Mouse (Mus musculus): ENCODE results near the gene Vwa1. TPM values are rescaled to one million over a fixed set of nuclear protein-coding genes. Genes with fewer than 3 reads are reported as not detected.

Gene Vwa1
- polyA plus RNA-seq, 1 experiment from 2014 or later, result 27.6 TPM

- no peak for DNase-seq (ENCODE audit: low spot score)
- Histone ChIP-seq H3K9me3 (ENCODE audit: control insufficient read depth, low read length) (no peaks in the 10 kb centered on the region), H3K36me3 (replicated peaks; ENCODE audit: control insufficient read depth, insufficient read depth) (peaks cover 39% of the 10 kb centered on the region), H3K4me1 (replicated peaks; ENCODE audit: control insufficient read depth, insufficient read depth, low read length) (no peaks in the 10 kb centered on the region), H3K27ac (no peak overlapping the region), H3K4me2 (replicated peaks) (no peak overlapping the region), H3K27me3 (ENCODE audit: control insufficient read depth, insufficient read depth, low read length) (no peaks in the 10 kb centered on the region), H3K4me3 (replicated peaks; ENCODE audit: low read length) (no peak overlapping the region), H3K9ac (no peak overlapping the region)
- 59% methylated on average over 2 of the region's 2 CpGs for WGBS
- ATAC-seq (ENCODE audit: low FRiP score), result no peak
These were observed 46.5 kb downstream of the Vwa1 start for GRCm38 (mm10) chr4:155727993-155728392.

DNA sequence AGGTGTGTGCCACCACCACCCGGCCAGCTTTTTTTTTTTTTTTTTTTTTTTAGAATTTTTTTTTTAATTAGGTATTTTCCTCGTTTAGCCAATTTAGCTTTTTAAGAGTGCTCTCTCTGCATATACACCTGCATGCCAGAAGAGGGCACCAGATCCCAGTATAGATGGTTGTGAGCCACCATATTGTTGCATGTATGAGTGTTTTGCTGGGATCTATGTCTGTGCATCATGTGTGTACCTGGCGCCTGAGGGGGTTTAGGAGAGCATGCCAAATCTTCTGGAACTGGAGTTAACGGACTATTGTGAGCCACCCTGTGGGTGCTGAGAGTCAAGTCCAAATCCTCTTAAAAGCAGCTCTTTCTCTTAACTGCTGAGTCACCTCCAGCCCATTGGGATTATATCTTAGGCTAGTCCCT is 52.8 kb downstream of the Vwa1 start:
- H3K4me3 ChIP-seq (replicated peaks; ENCODE audit: low read length), result no peak overlapping the region
- H3K4me1 ChIP-seq (replicated peaks; ENCODE audit: control insufficient read depth, insufficient read depth, low read length), result no peaks in the 10 kb centered on the region
- H3K27me3 ChIP-seq (ENCODE audit: control insufficient read depth, insufficient read depth, low read length), result no peaks in the 10 kb centered on the region
- H3K27ac ChIP-seq, result no peak overlapping the region
- H3K9ac ChIP-seq, result no peak overlapping the region
- ATAC-seq (ENCODE audit: low FRiP score) (no peak), DNase-seq (ENCODE audit: low spot score) (no peak)
- WGBS, result 73% methylated on average over 4 of the region's 4 CpGs
- peaks cover 31% of the 10 kb centered on the region for H3K36me3 ChIP-seq (replicated peaks; ENCODE audit: control insufficient read depth, insufficient read depth)
- no peaks in the 10 kb centered on the region for H3K9me3 ChIP-seq (ENCODE audit: control insufficient read depth, low read length)
- H3K4me2 ChIP-seq (replicated peaks), result no peak overlapping the region

Small RNAs within 50 kb of the gene (microRNA-seq; reads per million reads assigned to microRNA genes)
- not detected for gene Gm27743

Other genes starting within 250 kb of the Vwa1 start
- 82.9 and 92.1 TPM in 2 replicates for gene Nadk, start 212.3 kb downstream of the Vwa1 start, polyA plus RNA-seq (2014; fragmentation: Nextera tagmentation; extraction: Ambion mirVana)
- 19.9 and 23.6 TPM in 2 replicates for gene Slc35e2, start 173.3 kb downstream of the Vwa1 start, polyA plus RNA-seq (2014; fragmentation: Nextera tagmentation; extraction: Ambion mirVana)
- 43.2 and 47.7 TPM in 2 replicates for gene Cdk11b, start 149.8 kb downstream of the Vwa1 start, polyA plus RNA-seq (2014; fragmentation: Nextera tagmentation; extraction: Ambion mirVana)
- gene Gm10563, start 129.3 kb downstream of the Vwa1 start, polyA plus RNA-seq (2014; fragmentation: Nextera tagmentation; extraction: Ambion mirVana), result not detected in 2 replicates
- 2.7 and 2.9 TPM in 2 replicates for gene Mmp23, start 121.3 kb downstream of the Vwa1 start, polyA plus RNA-seq (2014; fragmentation: Nextera tagmentation; extraction: Ambion mirVana)
- gene Mib2, start 105.5 kb downstream of the Vwa1 start, polyA plus RNA-seq (2014; fragmentation: Nextera tagmentation; extraction: Ambion mirVana), result 44.9 and 46.1 TPM in 2 replicates
- gene Fndc10, start 80.4 kb downstream of the Vwa1 start, polyA plus RNA-seq (2014; fragmentation: Nextera tagmentation; extraction: Ambion mirVana), result 9.0 and 10.3 TPM in 2 replicates
- gene Ssu72, start 69.9 kb downstream of the Vwa1 start, polyA plus RNA-seq (2014; fragmentation: Nextera tagmentation; extraction: Ambion mirVana), result 164 and 169 TPM in 2 replicates
- gene Tmem240, start 39.9 kb downstream of the Vwa1 start, polyA plus RNA-seq (2014; fragmentation: Nextera tagmentation; extraction: Ambion mirVana), result 8.8 and 9.3 TPM in 2 replicates
- 73.0 and 82.2 TPM in 2 replicates for gene Atad3a, start 13.6 kb downstream of the Vwa1 start, polyA plus RNA-seq (2014; fragmentation: Nextera tagmentation; extraction: Ambion mirVana)
- gene Tmem88b, start 11.2 kb upstream of the Vwa1 start, polyA plus RNA-seq (2014; fragmentation: Nextera tagmentation; extraction: Ambion mirVana), result 0.84 and 0.93 TPM in 2 replicates
- gene Ankrd65, start 15.7 kb upstream of the Vwa1 start, polyA plus RNA-seq (2014; fragmentation: Nextera tagmentation; extraction: Ambion mirVana), result not detected in 2 replicates
- gene Mrpl20, start 28.2 kb upstream of the Vwa1 start, polyA plus RNA-seq (2014; fragmentation: Nextera tagmentation; extraction: Ambion mirVana), result 265 and 267 TPM in 2 replicates
- gene Ccnl2, start 37.8 kb upstream of the Vwa1 start, polyA plus RNA-seq (2014; fragmentation: Nextera tagmentation; extraction: Ambion mirVana), result 131 and 133 TPM in 2 replicates
- 114 and 126 TPM in 2 replicates for gene Aurkaip1, start 56.6 kb upstream of the Vwa1 start, polyA plus RNA-seq (2014; fragmentation: Nextera tagmentation; extraction: Ambion mirVana)
- 24.5 and 25.8 TPM in 2 replicates for gene Mxra8, start 65.0 kb upstream of the Vwa1 start, polyA plus RNA-seq (2014; fragmentation: Nextera tagmentation; extraction: Ambion mirVana)
- 13.6 and 15.6 TPM in 2 replicates for gene Dvl1, start 72.7 kb upstream of the Vwa1 start, polyA plus RNA-seq (2014; fragmentation: Nextera tagmentation; extraction: Ambion mirVana)
- gene Tas1r3, start 88.7 kb upstream of the Vwa1 start, polyA plus RNA-seq (2014; fragmentation: Nextera tagmentation; extraction: Ambion mirVana), result 0.40 and 0.41 TPM in 2 replicates
- gene Cptp, start 94.7 kb upstream of the Vwa1 start, polyA plus RNA-seq (2014; fragmentation: Nextera tagmentation; extraction: Ambion mirVana), result 33.5 TPM in 2 replicates
- 69.6 and 71.4 TPM in 2 replicates for gene Ints11, start 94.8 kb upstream of the Vwa1 start, polyA plus RNA-seq (2014; fragmentation: Nextera tagmentation; extraction: Ambion mirVana)
- 51.8 and 53.8 TPM in 2 replicates for gene Pusl1, start 117.1 kb upstream of the Vwa1 start, polyA plus RNA-seq (2014; fragmentation: Nextera tagmentation; extraction: Ambion mirVana)
- gene Acap3, start 117.1 kb upstream of the Vwa1 start, polyA plus RNA-seq (2014; fragmentation: Nextera tagmentation; extraction: Ambion mirVana), result 71.8 and 73.5 TPM in 2 replicates
- 120 and 125 TPM in 2 replicates for gene Ube2j2, start 169.1 kb upstream of the Vwa1 start, polyA plus RNA-seq (2014; fragmentation: Nextera tagmentation; extraction: Ambion mirVana)
- gene C1qtnf12, start 187.6 kb upstream of the Vwa1 start, polyA plus RNA-seq (2014; fragmentation: Nextera tagmentation; extraction: Ambion mirVana), result 11.2 and 13.5 TPM in 2 replicates
- 38.4 and 38.8 TPM in 2 replicates for gene B3galt6, start 218.0 kb upstream of the Vwa1 start, polyA plus RNA-seq (2014; fragmentation: Nextera tagmentation; extraction: Ambion mirVana)
- gene Sdf4, start 218.2 kb upstream of the Vwa1 start, polyA plus RNA-seq (2014; fragmentation: Nextera tagmentation; extraction: Ambion mirVana), result 112 and 114 TPM in 2 replicates
- gene Tnfrsf4, start 239.1 kb upstream of the Vwa1 start, polyA plus RNA-seq (2014; fragmentation: Nextera tagmentation; extraction: Ambion mirVana), result 0.79 TPM in 1 of 2 replicates, not detected in the other

Measured in hindbrain, embryonic 14.5 days (tissue).